8 mouse cellular contexts compared by ENCODE assay signal in the genomic region with DNA sequence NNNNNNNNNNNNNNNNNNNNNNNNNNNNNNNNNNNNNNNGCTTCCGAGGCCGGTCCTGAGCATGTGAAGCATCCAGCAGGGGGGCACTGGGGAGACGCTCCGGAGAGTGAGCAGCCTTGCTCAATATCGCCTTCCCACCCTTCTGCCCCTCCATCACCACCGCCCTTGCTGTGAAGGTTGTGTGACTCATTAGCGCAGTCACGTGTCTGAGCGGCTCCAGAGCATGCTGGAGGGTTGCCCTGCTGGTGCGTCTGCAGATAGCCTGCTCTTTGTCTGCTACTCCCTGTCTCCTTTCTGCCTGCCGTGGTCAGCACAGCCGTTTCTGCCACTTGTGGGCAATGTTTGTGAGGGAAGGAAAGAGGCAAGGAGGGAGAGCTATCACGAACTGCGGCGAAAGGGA. TPM values are rescaled to one million over a fixed set of nuclear protein-coding genes. Genes with fewer than 3 reads are reported as not detected.
DNase-seq lines count a peak whose midpoint lies in the region; ATAC-seq and TF ChIP-seq lines count a peak whose summit lies in the region.

No protein-coding gene starts in this region.

- no peaks in the 10 kb centered on the region for H3K9me3 ChIP-seq in ES-Bruce4 (replicated peaks; ENCODE audit: control insufficient read depth, insufficient read depth, low read length, poor library complexity, severe bottlenecking)
- H3K9me3 ChIP-seq in forebrain, embryonic 16.5 days (ENCODE audit: control insufficient read depth, low read length): no peaks in the 10 kb centered on the region
- no peaks in the 10 kb centered on the region for H3K9me3 ChIP-seq in neural tube, embryonic 14.5 days (ENCODE audit: control insufficient read depth, low read length)

- DNase-seq in heart, postnatal 36 days: peak; percentile 85 to 90
- peak; percentile 81 to 90 for DNase-seq in layer of hippocampus, adult 18-20 months (ENCODE audit: low spot score in 2 of 2)
- peak; percentile 88 to 92 for DNase-seq in lung, adult 18-20 months

- no peak overlapping the region for H3K27ac ChIP-seq in ES-Bruce4 (ENCODE audit: insufficient read depth, low read length)
- no peak overlapping the region for H3K27ac ChIP-seq in forebrain, embryonic 16.5 days (ENCODE audit: low read length)
- no peak overlapping the region for H3K27ac ChIP-seq in neural tube, embryonic 14.5 days (ENCODE audit: low read depth, low read length)
- H3K27ac ChIP-seq in testis, adult 2 months (ENCODE audit: control insufficient read depth, insufficient read depth, low read depth, low read length): no peak overlapping the region

- H3K4me3 ChIP-seq in ES-Bruce4 (ENCODE audit: low read depth, low read length): peak overlapping the region; percentile 1; the same call in 1 of the 2 replicates
- H3K4me3 ChIP-seq in forebrain, embryonic 16.5 days (replicated peaks; ENCODE audit: low read length): peak overlapping the region; percentile 42
- H3K4me3 ChIP-seq in neural tube, embryonic 14.5 days (ENCODE audit: low read depth, low read length): peak overlapping the region; percentile 21; the same call in 1 of the 2 replicates
- peak overlapping the region; percentile 71 for H3K4me3 ChIP-seq in testis, adult 2 months (ENCODE audit: control insufficient read depth, low read depth, low read length)

- peak; percentile 94 for ATAC-seq in cerebellum, adult (ENCODE audit: insufficient number of reproducible peaks, low FRiP score, low TSS enrichment)
- peak; percentile 96 for ATAC-seq in forebrain, embryonic 16.5 days
- peak; percentile 98 for ATAC-seq in neural tube, embryonic 14.5 days (ENCODE audit: low read depth)

- no peaks in the 10 kb centered on the region for H3K27me3 ChIP-seq in ES-Bruce4 (ENCODE audit: control insufficient read depth, insufficient read depth, low read length, poor library complexity, severe bottlenecking)
- H3K27me3 ChIP-seq in forebrain, embryonic 16.5 days (replicated peaks; ENCODE audit: control insufficient read depth, insufficient read depth, low read length): peaks cover 6% of the 10 kb centered on the region; the same call in 1 of the 2 replicates
- H3K27me3 ChIP-seq in neural tube, embryonic 14.5 days (ENCODE audit: control insufficient read depth, insufficient read depth, low read length): no peaks in the 10 kb centered on the region
- no peaks in the 10 kb centered on the region for H3K27me3 ChIP-seq in testis, adult 2 months (ENCODE audit: control insufficient read depth, insufficient read depth, low read length)

- no peaks in the 10 kb centered on the region for H3K4me1 ChIP-seq in ES-Bruce4 (ENCODE audit: control insufficient read depth, insufficient read depth, low read length)
- peaks cover 7% of the 10 kb centered on the region for H3K4me1 ChIP-seq in forebrain, embryonic 16.5 days (replicated peaks; ENCODE audit: control insufficient read depth, insufficient read depth, low read length)
- 0 out of 2 replicates have a peak, but pooled peaks cover 4% of the 10 kb centered on the region for H3K4me1 ChIP-seq in neural tube, embryonic 14.5 days (ENCODE audit: control insufficient read depth, insufficient read depth, low read length)
- peaks cover 6% of the 10 kb centered on the region; the same call in 1 of the 2 replicates for H3K4me1 ChIP-seq in testis, adult 2 months (ENCODE audit: control insufficient read depth, insufficient read depth, low read length)

- H3K9ac ChIP-seq in ES-Bruce4 (ENCODE audit: low read depth, poor library complexity, severe bottlenecking): no peak overlapping the region
- peak overlapping the region; percentile 61 for H3K9ac ChIP-seq in forebrain, embryonic 16.5 days (replicated peaks; ENCODE audit: low read depth, low read length)
- H3K9ac ChIP-seq in neural tube, embryonic 14.5 days (replicated peaks; ENCODE audit: low read depth, low read length): peak overlapping the region; percentile 46

- WGBS in forebrain, embryonic 16.5 days: 0% methylated on average over 13 of the region's 15 CpGs
- WGBS in neural tube, embryonic 14.5 days: 0% methylated on average over 13 of the region's 15 CpGs

- no peaks in the 10 kb centered on the region for H3K36me3 ChIP-seq in ES-Bruce4 (ENCODE audit: control insufficient read depth, insufficient read depth, low read length, poor library complexity, severe bottlenecking)
- H3K36me3 ChIP-seq in forebrain, embryonic 16.5 days (ENCODE audit: control insufficient read depth, insufficient read depth): no peaks in the 10 kb centered on the region
- H3K36me3 ChIP-seq in neural tube, embryonic 14.5 days (ENCODE audit: control insufficient read depth, insufficient read depth, low read length): no peaks in the 10 kb centered on the region
- H3K36me3 ChIP-seq in testis, adult 2 months (ENCODE audit: control insufficient read depth, insufficient read depth, low read length): no peaks in the 10 kb centered on the region

- peak overlapping the region; percentile 77 for H3K4me2 ChIP-seq in forebrain, embryonic 16.5 days (ENCODE audit: low read length)
- peak overlapping the region; percentile 52 for H3K4me2 ChIP-seq in neural tube, embryonic 14.5 days (ENCODE audit: low read depth, low read length)

- TF ChIP-seq CTCF in ES-Bruce4 (IDR thresholded peaks at IDR 0.05; ENCODE audit: low read depth, low read length): peak; percentile 45
- peak; percentile 60; the same call in 1 of the 2 replicates for TF ChIP-seq CTCF in testis, adult 2 months (IDR thresholded peaks at IDR 0.05; ENCODE audit: control insufficient read depth, insufficient read depth, insufficient replicate concordance, low read depth, low read length)

- intact Hi-C loops in heart, postnatal 36 days (cut with DNase I): no loop called here

- 0 out of 2 replicates have a peak, but pooled peaks have one; percentile 8 for TF ChIP-seq EP300 in ES-Bruce4 (IDR thresholded peaks at IDR 0.05; ENCODE audit: insufficient read depth, low read depth, low read length)

- no peak for TF ChIP-seq POLR2A in ES-Bruce4 (IDR thresholded peaks at IDR 0.05; ENCODE audit: insufficient read depth, low read length)
- TF ChIP-seq POLR2A in testis, adult 2 months (IDR thresholded peaks at IDR 0.05; ENCODE audit: control insufficient read depth, low read depth, low read length): no peak

RNA-seq across cellular contexts. Expression of gene Tlr5, which starts 28.4 kb away (rescaled TPM):
- polyA plus RNA-seq in ES-Bruce4 (2011; ENCODE audit: insufficient read depth, insufficient read length, low read depth, missing spikeins): 1.5 and 1.9 TPM in 2 replicates
- polyA plus RNA-seq in forebrain, embryonic 16.5 days (2015; fragmentation: Nextera tagmentation; extraction: Ambion mirVana): 0.09 TPM in 1 of 2 replicates, not detected in the other
- total RNA-seq in heart, postnatal 36 days (2021): 1 to 10 TPM; 1.4 TPM
- under 1 TPM; 0.37 to 0.63 TPM for total RNA-seq in layer of hippocampus, adult 18-20 months (2021)
- polyA plus RNA-seq in neural tube, embryonic 14.5 days (2014; fragmentation: Nextera tagmentation; extraction: Ambion mirVana): 0.24 and 0.93 TPM in 2 replicates
- polyA plus RNA-seq in testis, adult 2 months (2012; rRNA removed): 0.35 and 0.89 TPM in 2 replicates

Comparison
In these comparisons a context has a peak if more than half of its experiments do, and no peak if none do; other contexts are left out.
1. H3K4me3 ChIP-seq: peak in every context shown above with its lines; median percentile 71 in testis, adult 2 months; 42 in forebrain, embryonic 16.5 days; 21 in neural tube, embryonic 14.5 days; 1 in ES-Bruce4.